Mouse (Mus musculus) retina, embryonic 14.5 days (tissue): ENCODE data around the gene C330007P06Rik.
A peak's percentile ranks its signal among the peaks of the same experiment; 100 is the strongest.

Experiments used
- DNase-seq: peaks from one replicate; pipeline ENCODE4 v3.0.0-alpha.2; 2015; ENCODE audit warnings: low spot score

Gene C330007P06Rik

GRCm38 (mm10) chrX:36873765-36874164, at the start of gene C330007P06Rik, which contains the start of gene Ube2a:
Gene C330007P06Rik, minus strand, starts transcription at chrX:36874111.
Gene Ube2a, plus strand, starts transcription at chrX:36873900.
- no peak for DNase-seq

- DNase-seq = no peak
Measured at GRCm38 (mm10) chrX:36921346-36921745, 47.4 kb upstream of the C330007P06Rik start.

GRCm38 (mm10) chrX:36917749-36918148, 43.8 kb upstream of the C330007P06Rik start:
- DNase-seq = no peak

- peak; percentile 76 for DNase-seq
Measured at GRCm38 (mm10) chrX:36911343-36911742, 37.4 kb upstream of the C330007P06Rik start.

GRCm38 (mm10) chrX:36906539-36906938, 32.6 kb upstream of the C330007P06Rik start:
- peak; percentile 7 for DNase-seq

- DNase-seq = peak; percentile 93
Measured at GRCm38 (mm10) chrX:36903115-36903768, 29.3 kb upstream of the C330007P06Rik start.

GRCm38 (mm10) chrX:36902321-36903114, 28.6 kb upstream of the C330007P06Rik start, which contains the start of gene Nkrf:
Gene Nkrf, minus strand, starts transcription at chrX:36902899.
- DNase-seq = peak; percentile 30

- no peak for DNase-seq
Measured at GRCm38 (mm10) chrX:36901655-36902054, 27.7 kb upstream of the C330007P06Rik start.

GRCm38 (mm10) chrX:36898931-36899330, 25.0 kb upstream of the C330007P06Rik start:
- peak; percentile 26 for DNase-seq

GRCm38 (mm10) chrX:36884719-36885118, 10.8 kb upstream of the C330007P06Rik start:
- peak; percentile 18 for DNase-seq

GRCm38 (mm10) chrX:36874704-36875128, 805 bp upstream of the C330007P06Rik start:
- DNase-seq = peak; percentile 24

- peak; percentile 84 for DNase-seq
Measured at GRCm38 (mm10) chrX:36874178-36874696, 326 bp upstream of the C330007P06Rik start.

- DNase-seq = no peak
Measured at GRCm38 (mm10) chrX:36870372-36870771, 3.5 kb downstream of the C330007P06Rik start.

GRCm38 (mm10) chrX:36864609-36865328, 9.1 kb downstream of the C330007P06Rik start:
- no peak for DNase-seq

GRCm38 (mm10) chrX:36863766-36864608, 9.9 kb downstream of the C330007P06Rik start:
- peak; percentile 81 for DNase-seq

- DNase-seq = no peak
Measured at GRCm38 (mm10) chrX:36852631-36853030, 21.3 kb downstream of the C330007P06Rik start.

GRCm38 (mm10) chrX:36847152-36847551, 26.8 kb downstream of the C330007P06Rik start:
- DNase-seq = no peak

GRCm38 (mm10) chrX:36843346-36843990, 30.4 kb downstream of the C330007P06Rik start:
- DNase-seq = no peak

GRCm38 (mm10) chrX:36841698-36842097, 32.2 kb downstream of the C330007P06Rik start:
- DNase-seq = no peak

- DNase-seq = no peak
Measured at GRCm38 (mm10) chrX:36839391-36839790, 34.5 kb downstream of the C330007P06Rik start.
